Mouse (Mus musculus) hindbrain, postnatal 0 days (tissue): Measurements from ENCODE around the gene Theg. TPM values are rescaled to one million over a fixed set of nuclear protein-coding genes. Genes with fewer than 3 reads are reported as not detected.

Source experiments
- ATAC-seq: fragments of 200-750 bp; cut with Nextera tagmentation; 2 replicates; pipeline ENCODE4 v1.8.0; 2017; ENCODE audit warnings: mild to moderate bottlenecking, moderate TSS enrichment, moderate library complexity
- DNase-seq: peaks from one replicate; pipeline ENCODE4 v3.0.0-alpha.2; 2015; ENCODE audit warnings: low spot score
- H3K27ac ChIP-seq: fragments of 300-500 bp; sonication (generic); 2 replicates; pipeline ENCODE4 v1.5.1; 2014; ENCODE audit warnings: mild to moderate bottlenecking
- H3K27me3 ChIP-seq: fragments of 300-500 bp; sonication (generic); 2 replicates; pipeline ENCODE4 v1.6.1; 2014; ENCODE audit warnings: low read length, mixed read lengths; ENCODE audit not compliant: insufficient read depth
- H3K36me3 ChIP-seq: fragments of 300-500 bp; sonication (generic); 2 replicates; pipeline ENCODE4 v1.6.1; 2014; ENCODE audit warnings: low read length, mixed read lengths; ENCODE audit not compliant: insufficient read depth
- H3K4me1 ChIP-seq: fragments of 300-500 bp; sonication (generic); 2 replicates; pipeline ENCODE4 v1.6.1; 2014; ENCODE audit warnings: antibody characterized with exemption, low read length, mixed read lengths; ENCODE audit not compliant: insufficient read depth
- H3K4me2 ChIP-seq: fragments of 300-500 bp; sonication (generic); 2 replicates; pipeline ENCODE4 v1.6.1; 2014; ENCODE audit warnings: low read depth, mild to moderate bottlenecking, low read length, moderate library complexity, mixed read lengths
- H3K4me3 ChIP-seq: fragments of 300-500 bp; sonication (generic); 2 replicates; pipeline ENCODE4 v1.5.1; 2014; ENCODE audit warnings: low read length
- H3K9ac ChIP-seq: fragments of 300-500 bp; sonication (generic); replicated peaks from 2 replicates; pipeline ENCODE4 v1.6.1; 2014; ENCODE audit warnings: mild to moderate bottlenecking, low read length, moderate library complexity, mixed read lengths
- H3K9me3 ChIP-seq: fragments of 300-500 bp; sonication (generic); 2 replicates; pipeline ENCODE4 v1.6.1; 2016; ENCODE audit warnings: low read length, mixed read lengths
- CTCF ChIP-seq: IDR thresholded peaks from 2 replicates; pipeline ENCODE4 v1.5.1; 2016; ENCODE audit warnings: antibody characterized with exemption, control low read depth, low read depth
- WGBS: fragments of 180-500 bp; shearing (Covaris S2); extraction: QIAGEN DNeasy Blood & Tissue Kit; methylation state at CpG from one replicate; pipeline ENCODE4 v1.1.7; 2014; 5-methylcytosine and 5-hydroxymethylcytosine counted together
- polyA plus RNA-seq: library from polyadenylated mRNA; unstranded; fragments of >200 nt; fragmentation: Nextera tagmentation; extraction: Ambion mirVana; gene quantifications from 2 replicates; pipeline ENCODE4 v1.2.1, GENCODE M21; 2015
- total RNA-seq: library from RNA; depleted of rRNA; stranded (reverse); fragments of >200 nt; gene quantifications from 2 replicates; pipeline ENCODE4 v1.2.3, GENCODE M21; 2014

Gene Theg
- total and polyA plus RNA-seq, 2 experiments from 2014 or later: not detected

- no peak for TF ChIP-seq CTCF
- ATAC-seq: peak; percentile 67
- Histone ChIP-seq H3K27me3 (peaks cover 8% of the 10 kb centered on the region; the same call in 1 of the 2 replicates), H3K9ac (no peak overlapping the region), H3K36me3 (no peaks in the 10 kb centered on the region), H3K4me3 (no peak overlapping the region), H3K4me1 (no peaks in the 10 kb centered on the region; the same call in 1 of the 2 replicates), H3K9me3 (no peaks in the 10 kb centered on the region), H3K4me2 (no peak overlapping the region), H3K27ac (no peak overlapping the region)
- 23% methylated on average over 13 of the region's 13 CpGs for WGBS
- DNase-seq: peak; percentile 27
Observed at GRCm38 (mm10) chr10:79597051-79597935, 10.2 kb upstream of the Theg start.

- TF ChIP-seq CTCF: no peak
- no peak overlapping the region for H3K4me3 ChIP-seq
- H3K36me3 ChIP-seq: no peaks in the 10 kb centered on the region
- DNase-seq: no peak
- ATAC-seq: peak; percentile 36; the same call in 1 of the 2 replicates
- no peak overlapping the region for H3K27ac ChIP-seq
- H3K9ac ChIP-seq: no peak overlapping the region
- peaks cover 8% of the 10 kb centered on the region; the same call in 1 of the 2 replicates for H3K27me3 ChIP-seq
- 61% methylated on average over 8 of the region's 8 CpGs for WGBS
- no peak overlapping the region for H3K4me2 ChIP-seq
- H3K4me1 ChIP-seq: no peaks in the 10 kb centered on the region; the same call in 1 of the 2 replicates
- no peaks in the 10 kb centered on the region for H3K9me3 ChIP-seq
Observed at GRCm38 (mm10) chr10:79595590-79595929, 8.4 kb upstream of the Theg start.

GRCm38 (mm10) chr10:79594872-79595589 lies 7.9 kb upstream of the Theg start:
- 20% methylated on average over 17 of the region's 17 CpGs for WGBS
- H3K4me1 ChIP-seq: no peaks in the 10 kb centered on the region; the same call in 1 of the 2 replicates
- TF ChIP-seq CTCF: peak; percentile 95

GRCm38 (mm10) chr10:79594111-79594510 lies 7.0 kb upstream of the Theg start:
- Histone ChIP-seq H3K4me1 (no peaks in the 10 kb centered on the region; the same call in 1 of the 2 replicates), H3K9me3 (no peaks in the 10 kb centered on the region), H3K4me2 (no peak overlapping the region), H3K4me3 (no peak overlapping the region), H3K36me3 (no peaks in the 10 kb centered on the region), H3K9ac (no peak overlapping the region), H3K27me3 (peaks cover 8% of the 10 kb centered on the region; the same call in 1 of the 2 replicates), H3K27ac (no peak overlapping the region)
- no peak for TF ChIP-seq CTCF
- no peak for ATAC-seq
- no peak for DNase-seq
- 62% methylated on average over 6 of the region's 6 CpGs for WGBS

More at GRCm38 (mm10) chr10:79594872-79595589, 7.9 kb upstream of the Theg start:
- Histone ChIP-seq H3K9me3 (no peaks in the 10 kb centered on the region), H3K4me3 (no peak overlapping the region), H3K9ac (no peak overlapping the region), H3K27ac (no peak overlapping the region), H3K27me3 (peaks cover 8% of the 10 kb centered on the region; the same call in 1 of the 2 replicates), H3K4me2 (peak overlapping the region; percentile 18; the same call in 1 of the 2 replicates), H3K36me3 (no peaks in the 10 kb centered on the region)
- peak; percentile 92 for DNase-seq
- ATAC-seq: peak; percentile 90

- Histone ChIP-seq H3K9me3 (no peaks in the 10 kb centered on the region), H3K4me1 (no peaks in the 10 kb centered on the region), H3K4me3 (no peak overlapping the region), H3K4me2 (no peak overlapping the region), H3K27ac (no peak overlapping the region), H3K9ac (no peak overlapping the region), H3K36me3 (no peaks in the 10 kb centered on the region), H3K27me3 (peaks cover 8% of the 10 kb centered on the region; the same call in 1 of the 2 replicates)
- no peak for TF ChIP-seq CTCF
- DNase-seq (no peak), ATAC-seq (no peak)
- WGBS: 100% methylated on average over 1 of the region's 1 CpGs
Observed at GRCm38 (mm10) chr10:79590702-79591101, 3.6 kb upstream of the Theg start.

- Histone ChIP-seq H3K27ac (no peak overlapping the region), H3K27me3 (no peaks in the 10 kb centered on the region), H3K9ac (no peak overlapping the region), H3K36me3 (no peaks in the 10 kb centered on the region), H3K9me3 (no peaks in the 10 kb centered on the region), H3K4me1 (no peaks in the 10 kb centered on the region), H3K4me3 (no peak overlapping the region), H3K4me2 (no peak overlapping the region)
- ATAC-seq (no peak), DNase-seq (no peak)
- WGBS: 76% methylated on average over 4 of the region's 4 CpGs
- no peak for TF ChIP-seq CTCF
Observed at GRCm38 (mm10) chr10:79587752-79588126, 608 bp upstream of the Theg start.
